Mouse (Mus musculus): Measurements from ENCODE around the gene Slc9a4. TPM values are rescaled to one million over a fixed set of nuclear protein-coding genes. Genes with fewer than 3 reads are reported as not detected.

The Slc9a4 gene
- polyA plus RNA-seq, 1 experiment: 0.06 TPM

DNA sequence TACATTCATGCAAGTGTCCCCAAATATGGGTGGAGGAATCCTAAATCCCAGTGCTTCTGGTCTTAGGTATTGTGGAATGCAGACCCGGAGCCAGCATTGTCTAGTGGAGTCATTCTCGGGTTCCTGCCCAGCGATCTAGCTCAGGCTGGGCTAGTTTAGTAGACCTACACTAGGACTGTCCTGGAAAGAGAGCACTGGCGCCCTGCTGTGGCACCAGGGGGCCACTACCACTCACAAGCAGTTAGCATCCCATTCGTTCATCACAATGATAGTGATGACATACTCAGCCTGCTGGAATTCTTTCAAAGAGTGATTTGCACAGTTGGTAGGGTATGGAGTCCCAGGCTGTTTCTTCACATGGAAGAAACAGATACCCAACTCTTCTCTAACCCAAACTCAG, 97.4 kb downstream of the Slc9a4 start:
- Histone ChIP-seq H3ac (ENCODE audit: control insufficient read depth, insufficient read length) (no peak overlapping the region), H3K79me2 (ENCODE audit: control insufficient read depth, insufficient read depth) (no peaks in the 10 kb centered on the region), H3K4me3 (no peak overlapping the region), H3K27me3 (ENCODE audit: control insufficient read depth, insufficient read depth, insufficient read length) (no peaks in the 10 kb centered on the region), H3K36me3 (ENCODE audit: control insufficient read depth, insufficient read depth) (no peaks in the 10 kb centered on the region), H3K4me2 (ENCODE audit: low read depth) (no peak overlapping the region)
- TF ChIP-seq TCF12 (IDR thresholded peaks at IDR 0.05; ENCODE audit: insufficient read depth, poor library complexity, severe bottlenecking) (no peak), SRF (IDR thresholded peaks at IDR 0.05; ENCODE audit: control insufficient read depth, insufficient read length, low read depth) (no peak), MYOG (IDR thresholded peaks at IDR 0.05; ENCODE audit: control insufficient read depth in 1 of 3, insufficient read depth in 1 of 3, insufficient read length in 2 of 3, low read depth in 2 of 3) (no peak), POLR2A (IDR thresholded peaks at IDR 0.05; ENCODE audit: insufficient read length, low read depth) (no peak), E2F4 (IDR thresholded peaks at IDR 0.05; ENCODE audit: insufficient read depth) (no peak), CEBPB (IDR thresholded peaks at IDR 0.05; ENCODE audit: insufficient read depth, poor library complexity, severe bottlenecking) (no peak), MYOD1 (IDR thresholded peaks at IDR 0.05; ENCODE audit: control insufficient read depth in 1 of 3, insufficient read length in 2 of 3, low read depth in 2 of 3) (no peak), MAX (IDR thresholded peaks at IDR 0.05; ENCODE audit: low read depth) (no peak), TCF3 (IDR thresholded peaks at IDR 0.05; ENCODE audit: insufficient read length, low read depth) (no peak), USF1 (IDR thresholded peaks at IDR 0.05; ENCODE audit: low read depth) (no peak), POLR2AphosphoS2 (IDR thresholded peaks at IDR 0.05; ENCODE audit: insufficient read length, low read depth) (no peak), REST (IDR thresholded peaks at IDR 0.05; ENCODE audit: insufficient read depth, insufficient read length) (no peak)

Other genes starting within 250 kb of the Slc9a4 start
- 0.10 TPM for gene Il1rl1, start 150.5 kb upstream of the Slc9a4 start, polyA plus RNA-seq (2012; fragmentation: generic; extraction: Trizol)
- not detected for gene Il18r1, start 114.5 kb upstream of the Slc9a4 start, polyA plus RNA-seq (2012; fragmentation: generic; extraction: Trizol)
- 0.92 TPM for gene Il18rap, start 64.7 kb upstream of the Slc9a4 start, polyA plus RNA-seq (2012; fragmentation: generic; extraction: Trizol)
- 2.4 TPM for gene Slc9a2, start 100.5 kb downstream of the Slc9a4 start, polyA plus RNA-seq (2012; fragmentation: generic; extraction: Trizol)
- gene Mfsd9, start 210.6 kb downstream of the Slc9a4 start, polyA plus RNA-seq (2012; fragmentation: generic; extraction: Trizol): 1.2 TPM
- gene Tmem182, start 225.5 kb downstream of the Slc9a4 start, polyA plus RNA-seq (2012; fragmentation: generic; extraction: Trizol): 58.0 TPM

Data from myocyte (in vitro differentiated cells).